Mouse (Mus musculus): ENCODE measurements around the gene Zfp874b. TPM values are rescaled to one million over a fixed set of nuclear protein-coding genes. Genes with fewer than 3 reads are reported as not detected.

The Zfp874b gene
- total RNA-seq, 2 experiments from 2014 or later = 16.8 to 22.4 TPM

Other genes with a start within 250 kb of the Zfp874b start
- 1 to 10 TPM; 2.0 to 2.5 TPM for gene Zfp458, start 205.8 kb downstream of the Zfp874b start, total RNA-seq (2021)
- gene Zfp457, start 177.8 kb downstream of the Zfp874b start, total RNA-seq (2021) = 1 to 10 TPM; 2.0 to 5.2 TPM
- gene Zfp595, start 151.7 kb downstream of the Zfp874b start, total RNA-seq (2021) = 1 to 10 TPM; 1.9 to 2.2 TPM
- gene Gm28044, start 123.7 kb downstream of the Zfp874b start, total RNA-seq (2021) = 1 to 10 TPM; 1.4 TPM
- 1 to 10 TPM; 1.1 to 1.5 TPM for gene Zfp953, start 123.7 kb downstream of the Zfp874b start, total RNA-seq (2021)
- 1 to 10 TPM; 1.7 to 2.1 TPM for gene Gm28041, start 108.5 kb downstream of the Zfp874b start, total RNA-seq (2021)
- under 1 TPM; 0.72 to 0.76 TPM for gene Zfp456, start 108.4 kb downstream of the Zfp874b start, total RNA-seq (2021)
- 1 to 10 TPM; 1.3 to 3.1 TPM for gene Zfp429, start 84.4 kb downstream of the Zfp874b start, total RNA-seq (2021)
- gene Zfp459, start 62.8 kb downstream of the Zfp874b start, total RNA-seq (2021) = 1 to 10 TPM in 1 of 2 experiments, under 1 TPM in 1; 0.58 to 1.2 TPM
- gene Zfp874a, start 32.6 kb downstream of the Zfp874b start, total RNA-seq (2021) = 10 to 100 TPM in 1 of 2 experiments, 1 to 10 TPM in 1; 10.0 to 10.2 TPM
- gene Zfp58, start 16.3 kb upstream of the Zfp874b start, total RNA-seq (2021) = 1 to 10 TPM; 3.5 to 4.7 TPM
- not detected for gene Gm26965, start 41.9 kb upstream of the Zfp874b start, total RNA-seq (2021)
- 1 to 10 TPM; 7.1 TPM for gene Zfp87, start 41.9 kb upstream of the Zfp874b start, total RNA-seq (2021)
- 1 to 10 TPM; 3.5 to 4.1 TPM for gene Zfp748, start 69.6 kb upstream of the Zfp874b start, total RNA-seq (2021)
- 1 to 10 TPM; 3.8 to 5.2 TPM for gene Zfp729b, start 125.4 kb upstream of the Zfp874b start, total RNA-seq (2021)
- gene Gm49345, start 153.5 kb upstream of the Zfp874b start, total RNA-seq (2021) = under 1 TPM; 0.81 to 0.83 TPM
- gene Zfp729a, start 153.5 kb upstream of the Zfp874b start, total RNA-seq (2021) = 1 to 10 TPM; 3.3 to 4.2 TPM
- gene Zfp738, start 202.8 kb upstream of the Zfp874b start, total RNA-seq (2021) = 1 to 10 TPM; 4.8 to 5.9 TPM
- gene Zfp65, start 244.9 kb upstream of the Zfp874b start, total RNA-seq (2021) = 1 to 10 TPM; 5.7 to 6.6 TPM